Mouse (Mus musculus) spleen, adult 2 months (tissue): ENCODE measurements around the gene Rhag.

Source experiments
- CTCF ChIP-seq: fragments of 200-500 bp; IDR thresholded peaks from 2 replicates; pipeline ENCODE4 v1.5.1; 2011; ENCODE audit warnings: mild to moderate bottlenecking, inconsistent platforms; ENCODE audit not compliant: insufficient read depth, insufficient read length, insufficient replicate concordance; ENCODE audit errors: extremely low read depth
- POLR2A ChIP-seq: fragments of 200-500 bp; IDR thresholded peaks from 2 replicates; pipeline ENCODE4 v1.6.1; 2011; ENCODE audit warnings: low read depth, low read length, inconsistent platforms

- TF ChIP-seq CTCF (no peak), POLR2A (no peak)
These were observed 1.3 kb downstream of the Rhag start for GRCm38 (mm10) chr17:40812259-40812658.
